Mouse (Mus musculus) spleen, adult 2 months (tissue): ENCODE results near the gene Zfp609.

Source experiments
- CTCF ChIP-seq: fragments of 200-500 bp; IDR thresholded peaks from 2 replicates; pipeline ENCODE4 v1.5.1; 2011; ENCODE audit warnings: mild to moderate bottlenecking, inconsistent platforms; ENCODE audit not compliant: insufficient read depth, insufficient read length, insufficient replicate concordance; ENCODE audit errors: extremely low read depth
- POLR2A ChIP-seq: fragments of 200-500 bp; IDR thresholded peaks from 2 replicates; pipeline ENCODE4 v1.6.1; 2011; ENCODE audit warnings: low read depth, low read length, inconsistent platforms

DNA sequence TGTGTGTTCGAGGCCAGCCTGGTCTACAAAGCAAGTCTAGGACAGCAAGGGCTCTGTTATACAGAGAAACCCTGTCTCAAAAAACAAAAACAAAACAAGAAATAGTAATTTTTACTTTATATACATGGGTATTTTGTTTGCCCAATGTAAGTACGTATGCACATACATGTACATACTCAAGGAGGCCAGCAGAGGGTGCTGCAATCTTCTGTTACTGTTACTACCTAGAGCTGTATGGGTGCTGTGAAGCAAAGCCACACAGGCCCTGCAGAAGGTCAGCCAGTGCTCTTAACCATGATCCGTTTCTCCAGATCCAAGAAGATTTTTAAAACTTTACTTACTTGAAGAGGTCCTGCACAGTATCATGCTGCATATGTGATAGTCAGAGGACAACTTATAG lies 74.7 kb downstream of the Zfp609 start:
- no peak for TF ChIP-seq POLR2A
- no peak for TF ChIP-seq CTCF
